Mouse (Mus musculus) gonadal fat pad, adult 2 months (tissue): ENCODE measurements at regions not wholly inside any gene's neighbourhood (a gene's known extent, or its start where the extent isn't known, plus 50 kb on each side); places are given as distances from the start of the nearest gene placed in this dataset.

ENCODE experiments used
- DNase-seq: peaks from one replicate; pipeline ENCODE4 v3.0.0-alpha.2; 2012; ENCODE audit warnings: low read depth

DNA sequence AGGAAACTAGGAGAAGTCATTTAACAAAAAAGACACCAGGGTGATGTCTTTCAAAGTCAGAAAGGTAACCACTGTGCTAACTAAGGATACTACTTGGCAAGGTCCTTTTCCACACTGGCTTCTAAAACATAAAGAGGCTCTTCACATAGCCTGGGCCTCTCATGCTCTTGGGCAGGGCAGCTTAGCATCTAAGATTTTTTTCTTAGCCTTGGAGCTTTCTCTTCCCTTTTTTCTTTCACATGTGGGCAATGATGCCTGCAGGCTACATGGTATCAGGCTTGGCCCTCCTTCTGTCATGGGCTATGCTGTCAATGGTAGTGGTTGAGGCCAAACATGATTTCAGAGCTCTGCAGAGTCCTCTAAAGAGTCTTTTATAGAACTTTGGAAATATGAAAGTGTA lies 60.6 kb downstream of the Serpinb6d start:
- no peak for DNase-seq

DNA sequence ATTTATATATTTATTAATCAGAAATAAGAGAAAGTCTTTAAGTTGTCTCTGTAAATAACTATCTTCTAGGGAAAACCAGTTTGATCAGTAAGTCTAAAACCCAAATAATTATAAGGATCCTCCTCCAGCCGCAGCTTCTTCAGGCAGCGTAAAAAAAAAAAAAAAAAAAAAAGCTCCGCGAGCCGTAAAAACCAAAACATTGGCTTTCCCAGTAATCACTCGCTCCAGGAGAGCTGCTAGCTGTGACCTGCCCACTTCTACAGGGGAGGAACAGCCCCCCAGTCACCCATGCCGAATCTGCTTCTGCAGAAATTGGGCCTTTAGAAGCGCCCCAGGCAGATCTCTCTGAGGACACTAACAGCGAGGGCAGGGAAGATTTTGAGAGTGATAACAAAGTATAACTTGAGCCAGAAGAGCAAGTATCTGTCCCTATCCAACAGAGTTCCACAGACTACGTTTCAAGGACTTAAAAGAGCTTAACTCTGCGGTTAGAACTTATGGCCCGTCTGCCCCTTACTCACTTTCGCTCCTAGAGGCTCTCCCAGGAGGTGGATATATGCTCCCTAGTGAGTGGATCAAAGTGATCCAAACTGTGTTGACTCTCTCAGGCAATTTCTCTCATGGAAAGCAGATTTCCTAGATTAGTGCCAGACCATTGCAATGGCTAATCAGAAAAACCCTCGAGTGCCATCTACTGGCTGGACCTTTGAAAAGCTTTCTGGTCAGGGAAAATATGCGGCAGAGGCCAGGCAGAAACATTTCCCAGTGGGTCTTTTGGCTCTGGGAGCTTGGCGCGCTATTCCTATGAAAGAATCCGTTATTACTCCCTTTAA lies 80.7 kb downstream of the Serpinb6e start:
- DNase-seq: peak; percentile 62

DNA sequence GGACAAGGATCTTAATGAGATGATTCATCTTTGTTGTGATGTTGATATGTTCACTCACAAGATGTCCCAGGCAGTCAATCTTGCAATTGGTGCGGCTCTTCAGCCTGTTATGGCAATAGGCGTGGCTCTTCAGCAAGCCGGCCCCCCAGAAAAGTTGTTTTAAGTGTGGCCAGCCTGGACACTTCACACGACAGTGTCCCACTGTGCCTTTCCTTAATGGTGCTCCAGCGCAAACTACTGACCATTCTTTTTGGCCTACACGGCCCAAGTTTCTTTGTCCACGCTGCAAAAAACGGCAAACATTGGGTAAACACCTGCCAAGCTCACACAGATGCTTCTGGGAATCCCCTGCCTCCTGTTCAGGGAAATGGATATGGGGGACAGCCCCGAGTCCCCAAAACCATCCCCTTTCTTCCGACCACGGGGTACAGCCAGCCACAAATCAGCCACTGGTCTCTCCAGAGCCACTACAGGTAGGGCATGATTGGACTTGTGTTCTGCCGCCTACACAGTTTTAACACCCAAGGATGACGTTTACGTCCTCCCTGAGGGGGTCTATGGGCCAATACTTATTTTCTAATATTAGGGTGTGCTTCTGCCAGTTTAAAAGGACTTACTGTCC lies 79.8 kb downstream of the Serpinb6e start:
- peak; percentile 28 for DNase-seq
